Mouse (Mus musculus): Measurements from ENCODE around the gene Ino80b. TPM values are rescaled to one million over a fixed set of nuclear protein-coding genes. Genes with fewer than 3 reads are reported as not detected.
A peak's percentile ranks its signal among the peaks of the same experiment; 100 is the strongest.
"Not testable (repeated sequence)": the region's sequence is repeated elsewhere in the genome, so short reads cannot be mapped to it uniquely, and the experiment has no call there.

Gene Ino80b
- polyA plus RNA-seq, 1 experiment from 2014 or later = 20.8 TPM

GRCm38 (mm10) chr6:83161921-83162641, 36.9 kb upstream of the Ino80b start:
- Histone ChIP-seq H3K4me2 (ENCODE audit: low read depth, severe bottlenecking) (peak overlapping the region; percentile 50), H3K4me3 (ENCODE audit: low read depth, low read length) (peak overlapping the region; percentile 27), H3K9me3 (ENCODE audit: control insufficient read depth, low read length) (no peaks in the 10 kb centered on the region), H3K27ac (replicated peaks; ENCODE audit: low read depth, low read length) (no peak overlapping the region), H3K9ac (ENCODE audit: low read length) (peak overlapping the region; percentile 53; the same call in 1 of the 2 replicates), H3K4me1 (ENCODE audit: control insufficient read depth, insufficient read depth, low read length) (peaks cover 24% of the 10 kb centered on the region), H3K27me3 (ENCODE audit: control insufficient read depth, insufficient read depth, low read length) (peaks cover 26% of the 10 kb centered on the region), H3K36me3 (ENCODE audit: control insufficient read depth, insufficient read depth, low read length) (no peaks in the 10 kb centered on the region)
- ATAC-seq (ENCODE audit: insufficient number of reproducible peaks, low FRiP score, low TSS enrichment, low read depth) (peak; percentile 12; the same call in 1 of the 2 replicates), DNase-seq (ENCODE audit: low spot score) (peak; percentile 67)
- WGBS = under 1% methylated on average over 49 of the region's 49 CpGs

DNA sequence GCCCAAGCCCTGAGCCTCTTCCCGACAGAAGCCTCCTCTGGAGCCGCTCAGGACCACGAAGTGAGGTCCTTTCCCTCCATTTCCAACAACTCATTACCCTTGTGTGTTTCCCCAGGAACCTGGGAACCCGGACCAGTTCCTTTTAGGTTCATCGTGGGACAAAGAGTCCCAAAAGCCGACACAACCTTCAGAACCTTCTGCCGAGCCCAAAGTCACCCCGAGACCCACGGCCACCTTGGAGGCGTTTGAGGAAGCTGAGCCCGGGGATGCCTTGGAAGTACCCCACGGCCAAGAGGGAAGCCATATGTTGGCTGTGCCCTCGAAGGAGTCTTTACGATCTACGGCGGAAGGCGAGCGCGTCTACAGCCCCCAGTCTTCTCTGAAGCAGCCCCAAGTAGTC, 36.2 kb upstream of the Ino80b start:
- no peak for ATAC-seq (ENCODE audit: insufficient number of reproducible peaks, low FRiP score, low TSS enrichment, low read depth)
- no peaks in the 10 kb centered on the region for H3K9me3 ChIP-seq (ENCODE audit: control insufficient read depth, low read length)
- WGBS = 5% methylated on average over 19 of the region's 19 CpGs

GRCm38 (mm10) chr6:83159456-83159855, 34.2 kb upstream of the Ino80b start:
- H3K36me3 ChIP-seq (ENCODE audit: control insufficient read depth, insufficient read depth, low read length); H3K9me3 ChIP-seq (ENCODE audit: control insufficient read depth, low read length); H3K9ac ChIP-seq (ENCODE audit: low read length); H3K27ac ChIP-seq (replicated peaks; ENCODE audit: low read depth, low read length); H3K4me3 ChIP-seq (ENCODE audit: low read depth, low read length); ATAC-seq (ENCODE audit: insufficient number of reproducible peaks, low FRiP score, low TSS enrichment, low read depth); H3K4me2 ChIP-seq (ENCODE audit: low read depth, severe bottlenecking): not testable (repeated sequence)
- peak; percentile 63 for DNase-seq (ENCODE audit: low spot score)
- 35% methylated on average over 3 of the region's 3 CpGs for WGBS
- peaks cover 26% of the 10 kb centered on the region for H3K27me3 ChIP-seq (ENCODE audit: control insufficient read depth, insufficient read depth, low read length)
- peaks cover 21% of the 10 kb centered on the region for H3K4me1 ChIP-seq (ENCODE audit: control insufficient read depth, insufficient read depth, low read length)

More for the DNA sequence above, 36.2 kb upstream of the Ino80b start:
- H3K4me1 ChIP-seq (ENCODE audit: control insufficient read depth, insufficient read depth, low read length) = peaks cover 20% of the 10 kb centered on the region
- H3K36me3 ChIP-seq (ENCODE audit: control insufficient read depth, insufficient read depth, low read length) = no peaks in the 10 kb centered on the region
- H3K9ac ChIP-seq (ENCODE audit: low read length) = peak overlapping the region; percentile 53; the same call in 1 of the 2 replicates
- DNase-seq (ENCODE audit: low spot score) = peak; percentile 32
- H3K4me2 ChIP-seq (ENCODE audit: low read depth, severe bottlenecking) = peak overlapping the region; percentile 50
- peaks cover 26% of the 10 kb centered on the region for H3K27me3 ChIP-seq (ENCODE audit: control insufficient read depth, insufficient read depth, low read length)
- H3K27ac ChIP-seq (replicated peaks; ENCODE audit: low read depth, low read length) = no peak overlapping the region
- peak overlapping the region; percentile 27 for H3K4me3 ChIP-seq (ENCODE audit: low read depth, low read length)

- Histone ChIP-seq H3K27me3 (ENCODE audit: control insufficient read depth, insufficient read depth, low read length) (peaks cover 11% of the 10 kb centered on the region), H3K4me1 (ENCODE audit: control insufficient read depth, insufficient read depth, low read length) (peaks cover 10% of the 10 kb centered on the region; the same call in 1 of the 2 replicates), H3K9me3 (ENCODE audit: control insufficient read depth, low read length) (no peaks in the 10 kb centered on the region), H3K36me3 (ENCODE audit: control insufficient read depth, insufficient read depth, low read length) (peaks cover 2% of the 10 kb centered on the region; the same call in 1 of the 2 replicates), H3K27ac (replicated peaks; ENCODE audit: low read depth, low read length) (no peak within 1 kb of the TSS), H3K9ac (ENCODE audit: low read length) (peak within 1 kb of the TSS; percentile 59), H3K4me3 (ENCODE audit: low read depth, low read length) (peak within 1 kb of the TSS; percentile 54), H3K4me2 (ENCODE audit: low read depth, severe bottlenecking) (peak within 1 kb of the TSS; percentile 86)
- ATAC-seq (ENCODE audit: insufficient number of reproducible peaks, low FRiP score, low TSS enrichment, low read depth) (peak; percentile 87), DNase-seq (ENCODE audit: low spot score) (peak; percentile 91)
- WGBS = 1% methylated on average over 32 of the region's 32 CpGs
These were observed 31.0 kb upstream of the Ino80b start, which contains the start of the genes Wdr54 and 1700003E16Rik for GRCm38 (mm10) chr6:83156259-83156684. Gene Wdr54 (minus strand): TSS chr6:83156397. Gene 1700003E16Rik (plus strand): TSS chr6:83156404.

DNA sequence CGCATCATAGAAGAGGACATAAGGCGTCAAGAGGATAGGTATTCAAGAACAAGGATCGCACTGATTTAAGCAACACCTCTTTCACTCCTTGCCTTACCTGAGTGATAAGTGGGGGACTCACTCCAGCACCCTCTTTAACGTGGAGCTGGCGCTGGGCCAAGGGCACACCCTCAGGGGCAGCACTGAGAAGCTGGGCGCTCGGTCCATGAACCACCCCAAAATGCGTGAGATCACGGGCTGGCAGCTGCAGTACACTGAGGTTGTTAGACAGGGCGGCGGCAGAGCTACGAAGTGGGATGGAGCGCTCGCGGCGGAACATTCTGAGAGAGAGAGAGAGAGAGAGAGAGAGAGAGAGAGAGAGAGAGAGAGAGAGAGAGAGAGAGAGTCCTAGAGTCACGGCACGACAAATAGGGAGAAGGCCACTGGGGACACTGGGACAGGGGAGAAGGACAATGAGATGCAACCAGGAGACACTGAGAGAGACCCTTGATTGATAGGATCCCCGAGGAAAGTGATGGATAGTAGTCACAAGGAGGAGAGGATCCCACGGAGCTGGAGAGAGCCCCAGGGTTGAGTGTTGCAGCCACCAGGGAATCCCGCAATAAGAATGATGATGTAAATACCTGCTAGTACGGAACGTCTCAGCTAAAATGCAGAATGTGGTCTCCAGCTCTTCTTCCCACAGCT, 30.5 kb upstream of the Ino80b start:
- H3K27ac ChIP-seq (replicated peaks; ENCODE audit: low read depth, low read length) = no peak overlapping the region
- peak overlapping the region; percentile 54 for H3K4me3 ChIP-seq (ENCODE audit: low read depth, low read length)
- peaks cover 7% of the 10 kb centered on the region; the same call in 1 of the 2 replicates for H3K4me1 ChIP-seq (ENCODE audit: control insufficient read depth, insufficient read depth, low read length)
- H3K9ac ChIP-seq (ENCODE audit: low read length) = peak overlapping the region; percentile 59
- peaks cover 2% of the 10 kb centered on the region; the same call in 1 of the 2 replicates for H3K36me3 ChIP-seq (ENCODE audit: control insufficient read depth, insufficient read depth, low read length)
- peak overlapping the region; percentile 86 for H3K4me2 ChIP-seq (ENCODE audit: low read depth, severe bottlenecking)
- ATAC-seq (ENCODE audit: insufficient number of reproducible peaks, low FRiP score, low TSS enrichment, low read depth) = 0 out of 2 replicates have a peak, but pooled peaks have one; percentile 7
- WGBS = 8% methylated on average over 23 of the region's 23 CpGs
- H3K27me3 ChIP-seq (ENCODE audit: control insufficient read depth, insufficient read depth, low read length) = peaks cover 6% of the 10 kb centered on the region
- DNase-seq (ENCODE audit: low spot score) = no peak
- no peaks in the 10 kb centered on the region for H3K9me3 ChIP-seq (ENCODE audit: control insufficient read depth, low read length)

DNA sequence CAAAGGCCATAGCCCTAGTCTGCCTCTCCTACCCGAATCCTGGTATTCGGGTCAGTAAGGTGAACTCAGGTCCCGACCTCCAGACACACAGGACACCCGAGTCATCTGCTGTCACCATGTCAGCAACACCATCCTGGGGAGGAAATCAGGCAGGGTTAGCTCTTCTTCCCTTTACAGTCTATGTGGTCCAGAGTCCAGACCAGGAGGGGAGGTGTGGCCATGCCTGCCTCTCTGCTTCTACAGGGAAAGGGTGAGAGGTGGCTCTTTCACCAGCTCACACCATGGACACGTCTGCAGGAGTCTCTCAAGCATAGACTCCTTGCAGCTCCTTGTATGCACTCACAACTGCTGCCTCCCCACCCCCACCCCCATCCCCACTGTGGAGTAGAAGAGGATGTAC, 28.3 kb upstream of the Ino80b start:
- H3K27ac ChIP-seq (replicated peaks; ENCODE audit: low read depth, low read length) = no peak overlapping the region
- H3K4me1 ChIP-seq (ENCODE audit: control insufficient read depth, insufficient read depth, low read length) = peaks cover 7% of the 10 kb centered on the region; the same call in 1 of the 2 replicates
- WGBS = 81% methylated on average over 5 of the region's 5 CpGs
- DNase-seq (ENCODE audit: low spot score) (no peak), ATAC-seq (ENCODE audit: insufficient number of reproducible peaks, low FRiP score, low TSS enrichment, low read depth) (no peak)
- no peak overlapping the region for H3K4me3 ChIP-seq (ENCODE audit: low read depth, low read length)
- H3K4me2 ChIP-seq (ENCODE audit: low read depth, severe bottlenecking) = no peak overlapping the region
- peaks cover 2% of the 10 kb centered on the region; the same call in 1 of the 2 replicates for H3K36me3 ChIP-seq (ENCODE audit: control insufficient read depth, insufficient read depth, low read length)
- H3K27me3 ChIP-seq (ENCODE audit: control insufficient read depth, insufficient read depth, low read length) = no peaks in the 10 kb centered on the region
- H3K9me3 ChIP-seq (ENCODE audit: control insufficient read depth, low read length) = no peaks in the 10 kb centered on the region
- no peak overlapping the region for H3K9ac ChIP-seq (ENCODE audit: low read length)

- peaks cover 2% of the 10 kb centered on the region; the same call in 1 of the 2 replicates for H3K36me3 ChIP-seq (ENCODE audit: control insufficient read depth, insufficient read depth, low read length)
- no peak overlapping the region for H3K27ac ChIP-seq (replicated peaks; ENCODE audit: low read depth, low read length)
- H3K4me2 ChIP-seq (ENCODE audit: low read depth, severe bottlenecking) = no peak overlapping the region
- H3K9ac ChIP-seq (ENCODE audit: low read length) = no peak overlapping the region
- no peaks in the 10 kb centered on the region for H3K9me3 ChIP-seq (ENCODE audit: control insufficient read depth, low read length)
- DNase-seq (ENCODE audit: low spot score) (peak; percentile 25), ATAC-seq (ENCODE audit: insufficient number of reproducible peaks, low FRiP score, low TSS enrichment, low read depth) (no peak)
- H3K27me3 ChIP-seq (ENCODE audit: control insufficient read depth, insufficient read depth, low read length) = no peaks in the 10 kb centered on the region
- peaks cover 7% of the 10 kb centered on the region; the same call in 1 of the 2 replicates for H3K4me1 ChIP-seq (ENCODE audit: control insufficient read depth, insufficient read depth, low read length)
- H3K4me3 ChIP-seq (ENCODE audit: low read depth, low read length) = no peak overlapping the region
- WGBS = 85% methylated on average over 12 of the region's 12 CpGs
These were observed 27.8 kb upstream of the Ino80b start for GRCm38 (mm10) chr6:83153038-83153437.

DNA sequence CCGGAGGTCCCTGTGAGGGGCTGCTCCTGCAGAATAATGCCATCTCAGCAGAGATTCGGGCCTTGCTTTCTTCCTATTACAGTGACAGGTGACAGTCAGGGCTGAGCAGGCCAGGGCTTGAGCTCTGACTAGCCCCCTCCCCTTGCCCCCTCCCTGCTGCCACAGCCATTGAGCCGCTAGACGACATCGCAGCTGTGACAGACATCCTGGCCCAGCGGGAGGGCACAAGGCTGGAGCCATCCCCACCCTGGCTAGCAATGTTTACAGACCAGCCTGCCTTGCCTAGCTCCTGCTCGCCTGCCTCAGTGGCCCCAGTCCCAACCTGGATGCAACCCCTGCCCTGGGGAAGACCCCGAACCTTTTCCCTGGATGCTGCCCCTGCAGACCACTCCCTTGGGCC, 26.5 kb upstream of the Ino80b start:
- DNase-seq (ENCODE audit: low spot score) (no peak), ATAC-seq (ENCODE audit: insufficient number of reproducible peaks, low FRiP score, low TSS enrichment, low read depth) (no peak)
- H3K4me3 ChIP-seq (ENCODE audit: low read depth, low read length) = no peak overlapping the region
- H3K27ac ChIP-seq (replicated peaks; ENCODE audit: low read depth, low read length) = no peak overlapping the region
- H3K4me1 ChIP-seq (ENCODE audit: control insufficient read depth, insufficient read depth, low read length) = peaks cover 7% of the 10 kb centered on the region; the same call in 1 of the 2 replicates
- H3K9me3 ChIP-seq (ENCODE audit: control insufficient read depth, low read length) = no peaks in the 10 kb centered on the region
- no peaks in the 10 kb centered on the region for H3K27me3 ChIP-seq (ENCODE audit: control insufficient read depth, insufficient read depth, low read length)
- no peak overlapping the region for H3K9ac ChIP-seq (ENCODE audit: low read length)
- peaks cover 13% of the 10 kb centered on the region; the same call in 1 of the 2 replicates for H3K36me3 ChIP-seq (ENCODE audit: control insufficient read depth, insufficient read depth, low read length)
- WGBS = 32% methylated on average over 8 of the region's 8 CpGs
- no peak overlapping the region for H3K4me2 ChIP-seq (ENCODE audit: low read depth, severe bottlenecking)

Measured in limb, embryonic 11.5 days (tissue).